Mouse (Mus musculus) heart, postnatal 0 days (tissue): ENCODE data around the gene Vps37d. TPM values are rescaled to one million over a fixed set of nuclear protein-coding genes. Genes with fewer than 3 reads are reported as not detected.

Source experiments
- ATAC-seq: fragments of 200-750 bp; cut with Nextera tagmentation; 2 replicates; pipeline ENCODE4 v1.8.0; 2017; ENCODE audit warnings: low read depth, moderate number of reproducible peaks, moderate library complexity; ENCODE audit not compliant: insufficient read depth
- DNase-seq: peaks from one replicate; pipeline ENCODE4 v3.0.0-alpha.2; 2016; ENCODE audit warnings: low spot score
- H3K27ac ChIP-seq: fragments of 300-500 bp; sonication (generic); 2 replicates; pipeline ENCODE4 v1.5.1; 2014; ENCODE audit warnings: low read depth, mild to moderate bottlenecking
- H3K27me3 ChIP-seq: fragments of 300-500 bp; sonication (generic); 2 replicates; pipeline ENCODE4 v1.6.1; 2014; ENCODE audit warnings: low read length, mixed read lengths; ENCODE audit not compliant: control insufficient read depth, insufficient read depth
- H3K36me3 ChIP-seq: fragments of 300-500 bp; sonication (generic); replicated peaks from 2 replicates; pipeline ENCODE4 v1.6.1; 2014; ENCODE audit warnings: low read length, mixed read lengths; ENCODE audit not compliant: control insufficient read depth, insufficient read depth
- H3K4me1 ChIP-seq: fragments of 300-500 bp; sonication (generic); 2 replicates; pipeline ENCODE4 v1.6.1; 2014; ENCODE audit warnings: antibody characterized with exemption; ENCODE audit not compliant: control insufficient read depth, insufficient read depth
- H3K4me2 ChIP-seq: fragments of 300-500 bp; sonication (generic); 2 replicates; pipeline ENCODE4 v1.6.1; 2014; ENCODE audit warnings: low read depth, mild to moderate bottlenecking, low read length, moderate library complexity
- H3K4me3 ChIP-seq: fragments of 300-500 bp; sonication (generic); 2 replicates; pipeline ENCODE4 v1.5.1; 2014; ENCODE audit warnings: low read depth, low read length
- H3K9ac ChIP-seq: fragments of 300-500 bp; sonication (generic); replicated peaks from 2 replicates; pipeline ENCODE4 v1.6.1; 2014; ENCODE audit warnings: low read depth, low read length, mixed read lengths
- H3K9me3 ChIP-seq: fragments of 300-500 bp; sonication (generic); replicated peaks from 2 replicates; pipeline ENCODE4 v1.6.1; 2016; ENCODE audit warnings: low read length; ENCODE audit not compliant: control insufficient read depth
- CTCF ChIP-seq: IDR thresholded peaks from 2 replicates; pipeline ENCODE4 v1.5.1; 2016; ENCODE audit warnings: antibody characterized with exemption, control low read depth, low read depth
- EP300 ChIP-seq: IDR thresholded peaks from 2 replicates; pipeline ENCODE4 v1.6.1; 2016; ENCODE audit warnings: antibody characterized with exemption, low read depth
- WGBS: fragments of 180-500 bp; shearing (Covaris S2); extraction: QIAGEN DNeasy Blood & Tissue Kit; methylation state at CpG from one replicate; pipeline ENCODE4 v1.1.7; 2014; 5-methylcytosine and 5-hydroxymethylcytosine counted together
- polyA plus RNA-seq: library from polyadenylated mRNA; unstranded; fragments of >200 nt; fragmentation: Nextera tagmentation; extraction: Ambion mirVana; gene quantifications from 2 replicates; pipeline ENCODE4 v1.2.1, GENCODE M21; 2015
- total RNA-seq: library from RNA; depleted of rRNA; stranded (reverse); fragments of >200 nt; gene quantifications from 2 replicates; pipeline ENCODE4 v1.2.3, GENCODE M21; 2014; ENCODE audit warnings: low replicate concordance; rRNA removed

Vps37d gene
- 3.7 and 5.6 TPM in 2 replicates for total RNA-seq
- 1.0 and 1.1 TPM in 2 replicates for polyA plus RNA-seq

DNA sequence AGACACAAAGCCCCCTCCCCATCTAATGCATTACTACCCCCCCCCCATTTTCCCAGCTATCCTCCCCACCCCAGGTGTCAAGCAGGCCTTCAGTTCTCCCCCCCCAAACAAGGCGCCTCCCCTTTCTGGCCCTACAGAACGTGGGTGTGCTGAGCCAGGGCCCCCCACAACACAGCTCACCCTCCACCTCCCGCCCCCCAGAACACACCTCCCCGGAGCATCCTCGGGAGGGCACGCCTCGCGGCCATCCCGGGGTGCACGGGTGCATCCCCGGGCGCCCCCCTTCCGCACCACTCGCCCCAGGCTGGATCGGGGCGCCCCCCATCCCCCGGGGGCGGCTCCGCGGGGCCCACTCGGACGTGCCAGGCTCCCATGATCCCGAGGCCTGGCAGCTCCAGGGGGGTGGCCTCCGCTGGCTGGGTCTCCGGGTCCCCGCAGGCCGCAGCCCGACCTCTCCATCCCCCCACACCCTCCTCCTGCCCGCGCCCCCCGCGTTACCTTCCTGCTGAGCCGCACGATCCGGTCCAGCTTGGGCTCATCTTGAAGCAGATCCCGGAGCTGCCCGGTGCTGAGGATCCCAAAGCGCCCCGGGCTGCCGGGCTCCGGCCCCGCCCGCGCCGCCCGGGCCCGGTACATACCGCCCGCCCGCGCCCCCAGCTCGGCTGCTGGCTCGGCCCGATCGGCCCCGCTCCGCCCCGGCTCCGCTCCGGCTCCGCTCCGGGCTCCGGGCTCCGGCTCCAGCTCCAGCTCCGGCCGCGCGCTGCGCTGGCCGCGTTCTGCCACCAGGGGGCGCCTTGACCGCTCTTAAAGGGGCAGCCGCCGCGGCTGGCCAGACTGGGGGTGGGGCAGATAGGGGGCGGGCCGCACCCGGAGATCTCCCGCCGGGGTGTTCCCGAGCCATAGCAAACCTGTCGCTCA lies at the start of gene Vps37d:
TSS of gene Vps37d (minus strand) at position 703 of the 918 bp plus-strand sequence.
- WGBS: 3% methylated on average over 76 of the region's 83 CpGs
- Histone ChIP-seq H3K4me2 (peak within 1 kb of the TSS; percentile 92), H3K27ac (no peak within 1 kb of the TSS), H3K9me3 (no peaks in the 10 kb centered on the region), H3K36me3 (no peaks in the 10 kb centered on the region), H3K4me3 (peak within 1 kb of the TSS; percentile 81), H3K27me3 (no peaks in the 10 kb centered on the region), H3K4me1 (no peaks in the 10 kb centered on the region), H3K9ac (peak within 1 kb of the TSS; percentile 79)
- peak; percentile 72 for TF ChIP-seq CTCF
- no peak for TF ChIP-seq EP300
- ATAC-seq: peak; percentile 90
- peak; percentile 74 for DNase-seq

GRCm38 (mm10) chr5:135127669-135128068 lies 49.6 kb upstream of the Vps37d start:
- no peak for TF ChIP-seq EP300
- no peak for TF ChIP-seq CTCF
- 58% methylated on average over 5 of the region's 6 CpGs for WGBS
- Histone ChIP-seq H3K4me1 (no peaks in the 10 kb centered on the region), H3K9ac (no peak overlapping the region), H3K27ac (no peak overlapping the region), H3K9me3 (no peaks in the 10 kb centered on the region), H3K36me3 (no peaks in the 10 kb centered on the region), H3K4me2 (no peak overlapping the region), H3K27me3 (peaks cover 6% of the 10 kb centered on the region), H3K4me3 (no peak overlapping the region)
- DNase-seq: no peak
- no peak for ATAC-seq

DNA sequence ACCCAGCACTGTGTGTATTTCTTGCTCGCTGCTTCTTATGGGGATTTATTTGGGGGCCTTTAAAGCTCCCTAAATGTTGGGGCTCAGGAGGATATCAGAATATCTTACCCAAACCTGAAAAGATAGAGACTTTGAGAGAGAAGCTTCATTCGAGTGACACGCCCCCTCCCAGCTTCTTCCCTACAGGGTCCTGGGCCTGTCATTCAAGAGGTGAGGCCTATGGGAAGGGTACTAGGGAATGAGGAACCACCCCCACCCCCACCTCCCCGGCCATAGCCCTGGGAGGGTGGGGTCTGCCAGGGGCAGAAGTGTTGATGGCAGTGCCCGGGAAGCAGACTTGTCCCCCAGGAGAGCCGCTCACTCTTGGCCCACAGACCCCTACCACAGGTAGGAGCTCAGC lies 48.1 kb upstream of the Vps37d start:
- Histone ChIP-seq H3K9ac (no peak overlapping the region), H3K27ac (no peak overlapping the region), H3K4me2 (no peak overlapping the region), H3K27me3 (no peaks in the 10 kb centered on the region; the same call in 1 of the 2 replicates), H3K4me3 (no peak overlapping the region), H3K36me3 (no peaks in the 10 kb centered on the region), H3K9me3 (no peaks in the 10 kb centered on the region), H3K4me1 (no peaks in the 10 kb centered on the region)
- TF ChIP-seq EP300: no peak
- no peak for TF ChIP-seq CTCF
- 73% methylated on average over 6 of the region's 6 CpGs for WGBS
- DNase-seq (no peak), ATAC-seq (no peak)

- no peak for TF ChIP-seq EP300
- peak; percentile 21; the same call in 1 of the 2 replicates for TF ChIP-seq CTCF
- ATAC-seq (no peak), DNase-seq (no peak)
- WGBS: 64% methylated on average over 4 of the region's 4 CpGs
- Histone ChIP-seq H3K27me3 (no peaks in the 10 kb centered on the region), H3K9me3 (no peaks in the 10 kb centered on the region), H3K9ac (no peak overlapping the region), H3K4me3 (no peak overlapping the region), H3K27ac (no peak overlapping the region), H3K36me3 (no peaks in the 10 kb centered on the region), H3K4me2 (no peak overlapping the region), H3K4me1 (no peaks in the 10 kb centered on the region; the same call in 1 of the 2 replicates)
Observed at GRCm38 (mm10) chr5:135120753-135121152, 42.7 kb upstream of the Vps37d start.

GRCm38 (mm10) chr5:135118589-135119081 lies 40.6 kb upstream of the Vps37d start:
- DNase-seq (peak; percentile 79), ATAC-seq (peak; percentile 73)
- H3K4me3 ChIP-seq: no peak overlapping the region
- no peaks in the 10 kb centered on the region; the same call in 1 of the 2 replicates for H3K4me1 ChIP-seq
- H3K9ac ChIP-seq: no peak overlapping the region
- no peaks in the 10 kb centered on the region for H3K36me3 ChIP-seq
- H3K4me2 ChIP-seq: no peak overlapping the region
- no peak overlapping the region for H3K27ac ChIP-seq
- H3K9me3 ChIP-seq: no peaks in the 10 kb centered on the region
- no peaks in the 10 kb centered on the region for H3K27me3 ChIP-seq
- 14% methylated on average over 6 of the region's 6 CpGs for WGBS
- TF ChIP-seq EP300 (no peak), CTCF (peak; percentile 83)
